Mouse (Mus musculus) thymus, postnatal 4 days (tissue): ENCODE data around the gene Tmem270.

Experiments used
- DNase-seq: peaks from one replicate; pipeline ENCODE4 v3.0.0; 2021

Tmem270 gene

DNA sequence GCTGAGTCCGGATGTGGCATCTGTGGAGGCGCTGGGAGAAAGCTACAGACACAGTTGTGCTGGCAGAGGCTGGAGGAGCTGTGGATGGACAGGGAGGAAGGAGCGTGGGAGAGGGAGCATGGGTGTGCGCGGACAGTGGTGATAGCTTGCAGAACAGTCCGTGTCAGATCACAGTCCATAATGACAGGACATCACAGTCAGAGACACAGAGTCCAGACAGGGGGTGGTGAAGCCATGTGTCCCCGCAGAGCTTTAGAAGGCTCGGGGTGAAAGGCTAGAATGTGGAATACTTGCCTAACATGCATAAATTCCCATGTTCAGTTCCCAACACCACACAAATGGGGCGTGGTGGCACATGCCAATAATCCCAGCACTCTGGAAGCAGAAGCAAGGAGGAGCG is 29.7 kb downstream of the Tmem270 start:
- no peak for DNase-seq

DNA sequence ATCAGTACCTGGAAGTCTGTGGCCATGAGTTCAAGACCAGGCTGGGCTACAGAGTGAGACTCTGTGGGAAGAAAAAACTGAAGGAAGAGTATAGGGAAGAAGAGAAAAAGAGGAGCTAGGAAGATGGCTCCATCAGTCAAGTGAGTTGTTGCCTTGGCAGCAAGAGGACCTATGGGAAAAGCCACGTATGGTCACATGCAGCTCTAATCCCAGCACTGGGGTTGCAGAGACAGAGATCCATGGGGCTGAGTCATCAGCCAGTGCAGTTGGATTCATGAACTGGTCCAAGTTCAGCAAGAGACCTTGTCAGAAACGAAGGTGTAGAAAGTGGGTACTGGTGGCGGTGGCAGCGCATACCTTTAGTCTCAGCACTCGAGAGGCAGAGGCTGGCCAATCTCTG is 31.3 kb downstream of the Tmem270 start:
- DNase-seq = no peak

DNA sequence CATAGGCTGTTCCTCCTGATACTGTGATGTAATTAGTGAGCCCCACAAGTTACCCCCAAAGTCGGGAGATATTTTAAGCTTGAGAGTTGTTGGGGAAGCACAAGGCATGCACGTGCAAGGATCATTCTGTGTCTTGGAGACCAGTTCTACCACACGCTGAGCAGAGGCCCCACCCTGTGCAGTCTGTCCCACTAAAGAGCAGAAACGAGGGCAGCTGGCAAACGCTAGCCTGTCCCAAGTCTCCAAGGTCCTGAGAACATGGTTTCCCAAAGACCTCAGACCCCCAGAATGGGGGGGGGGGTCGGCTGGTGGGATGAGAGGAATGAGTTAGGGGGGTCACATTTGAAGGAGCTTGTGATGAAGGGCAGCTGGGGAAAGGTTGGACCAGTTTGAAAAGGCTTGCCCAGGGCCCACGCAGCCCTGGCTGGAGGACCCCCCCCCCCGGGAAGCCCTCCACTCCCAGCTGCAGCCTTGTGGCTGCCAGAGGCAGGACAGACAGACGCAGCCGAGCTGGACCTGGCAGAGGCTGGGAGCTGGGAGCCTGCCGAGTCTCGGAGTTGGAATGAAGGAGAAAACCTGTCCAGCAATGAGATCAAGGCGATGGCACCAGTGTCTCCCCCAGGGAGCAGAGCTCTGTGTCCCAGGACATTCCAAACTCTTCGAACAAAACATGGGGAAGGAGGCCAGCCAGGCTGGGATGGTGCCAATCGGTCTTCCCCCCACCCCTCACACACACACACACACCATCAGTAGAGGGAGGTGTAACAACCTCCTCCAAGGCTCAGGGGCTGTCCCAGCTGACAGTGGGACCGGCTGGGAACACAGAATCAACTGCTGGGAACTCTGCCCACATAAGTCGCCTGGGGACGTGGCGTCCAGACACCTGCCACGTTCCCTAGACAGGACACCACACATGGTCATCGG is 32.3 kb downstream of the Tmem270 start:
- DNase-seq = no peak

DNA sequence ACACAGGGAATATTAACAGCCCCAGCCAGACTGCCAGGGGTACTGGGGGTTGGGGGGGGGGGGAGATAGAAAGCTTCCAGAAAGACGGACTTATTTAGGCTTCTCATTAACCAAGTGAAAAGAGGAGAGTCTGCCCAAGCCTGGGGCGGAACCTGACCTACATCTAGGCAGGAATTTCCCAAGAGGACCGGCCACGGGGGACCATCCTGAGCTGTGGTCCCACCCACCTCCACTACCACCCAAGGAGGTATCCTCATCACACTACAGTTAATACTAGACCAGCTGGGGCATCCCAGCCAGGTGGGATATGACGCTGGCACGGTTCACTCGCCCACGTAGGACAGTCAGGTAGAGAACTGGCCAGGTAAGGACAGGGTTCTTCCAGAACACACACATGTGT is 33.5 kb downstream of the Tmem270 start:
- DNase-seq = no peak

DNA sequence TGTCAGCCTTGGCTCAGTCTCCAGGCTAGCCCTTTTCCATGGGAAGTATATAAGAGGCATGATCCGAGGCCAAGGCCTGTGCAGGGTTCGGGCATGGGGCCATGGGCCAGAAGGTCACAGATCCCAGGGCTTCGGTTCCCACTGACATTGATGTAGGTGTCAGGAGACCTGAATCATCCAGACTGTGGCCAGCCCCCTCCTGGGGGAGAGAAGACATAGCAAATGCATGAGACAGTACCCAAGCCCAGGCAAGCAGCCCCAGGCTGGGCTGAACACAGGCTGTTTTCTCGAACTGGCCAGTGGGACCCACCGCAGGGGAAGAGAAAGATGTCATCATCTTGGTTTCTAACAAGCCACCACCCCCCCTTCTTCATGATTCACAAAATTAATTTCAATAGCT is 33.9 kb downstream of the Tmem270 start:
- DNase-seq = no peak

DNA sequence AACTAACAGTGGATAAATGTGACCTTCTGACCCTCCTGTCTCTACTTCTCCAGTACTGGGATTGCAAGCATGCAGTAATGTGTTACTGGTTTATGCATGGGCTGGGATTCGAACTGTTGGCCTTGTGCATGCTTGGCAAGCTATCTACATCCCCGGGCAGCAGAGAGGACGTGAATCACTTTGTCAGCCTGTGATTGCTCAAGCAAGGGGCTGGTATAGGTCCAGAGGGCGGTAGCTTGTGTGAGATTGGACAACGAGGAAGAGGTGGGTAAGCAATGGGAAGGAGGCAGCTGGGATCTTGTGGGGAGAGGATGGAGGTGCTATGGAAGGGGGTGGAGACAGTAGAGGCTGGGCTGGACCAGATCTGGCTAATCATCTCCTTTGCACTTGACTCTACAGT is 38.0 kb downstream of the Tmem270 start:
- no peak for DNase-seq

DNA sequence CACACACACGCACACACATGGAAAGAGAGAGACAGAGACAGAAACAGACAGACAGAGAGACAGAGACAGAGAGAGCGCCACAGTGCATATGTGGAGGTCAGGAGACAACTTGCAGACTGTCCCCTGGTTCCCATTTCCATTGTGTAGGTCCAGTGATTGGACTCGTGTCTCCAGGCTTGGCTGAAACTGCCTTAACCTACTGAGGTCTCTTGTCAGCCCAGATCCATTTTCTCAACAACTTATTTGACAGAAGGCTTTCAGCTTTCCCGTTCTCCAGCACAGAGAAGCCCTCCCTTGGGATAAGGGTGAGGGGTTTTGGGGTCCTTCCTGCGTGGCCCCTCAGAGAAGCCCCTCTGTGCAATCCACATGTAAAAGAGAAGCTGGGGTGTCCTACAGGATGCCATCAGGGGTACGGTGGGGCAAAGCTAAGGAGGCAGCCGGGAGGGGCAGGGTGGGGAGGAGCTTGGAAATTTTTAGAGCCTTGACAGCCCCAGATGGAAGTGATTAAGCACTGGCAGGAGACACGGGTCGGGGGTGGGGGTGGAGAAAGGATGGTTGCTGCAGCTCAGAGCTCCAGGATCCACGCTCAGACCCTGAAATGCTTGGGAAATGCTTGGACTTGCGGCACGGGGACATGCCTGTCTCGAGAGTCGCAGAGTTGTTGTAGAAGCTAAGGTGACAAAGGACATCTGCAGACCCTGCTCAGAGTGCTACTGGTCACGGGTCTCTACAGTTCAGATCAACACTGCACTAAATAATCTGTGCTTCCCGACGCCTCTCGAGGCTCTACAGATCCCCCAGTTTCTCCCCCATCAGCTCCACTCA is 39.0 kb downstream of the Tmem270 start:
- DNase-seq = no peak

DNA sequence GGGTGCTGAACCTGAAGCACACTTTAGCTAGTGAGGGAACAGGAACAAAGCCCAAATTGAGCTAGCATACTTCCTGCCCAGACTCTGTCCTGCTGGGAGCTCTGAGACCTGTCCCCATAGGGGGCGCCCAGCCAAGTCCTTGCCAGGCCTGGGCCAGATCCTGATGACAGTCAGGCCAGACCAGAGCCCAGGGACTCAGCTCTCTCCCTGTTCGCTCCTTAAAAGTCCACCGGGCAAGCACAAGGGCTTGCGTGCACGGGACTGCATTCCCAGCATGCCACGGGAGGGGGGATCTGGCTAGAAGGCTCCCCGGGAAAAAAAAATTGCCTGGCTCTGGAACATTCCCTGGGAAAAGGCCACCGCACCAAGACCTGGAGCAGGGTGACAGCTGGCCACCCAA is 41.4 kb downstream of the Tmem270 start:
- peak; percentile 34 for DNase-seq

DNA sequence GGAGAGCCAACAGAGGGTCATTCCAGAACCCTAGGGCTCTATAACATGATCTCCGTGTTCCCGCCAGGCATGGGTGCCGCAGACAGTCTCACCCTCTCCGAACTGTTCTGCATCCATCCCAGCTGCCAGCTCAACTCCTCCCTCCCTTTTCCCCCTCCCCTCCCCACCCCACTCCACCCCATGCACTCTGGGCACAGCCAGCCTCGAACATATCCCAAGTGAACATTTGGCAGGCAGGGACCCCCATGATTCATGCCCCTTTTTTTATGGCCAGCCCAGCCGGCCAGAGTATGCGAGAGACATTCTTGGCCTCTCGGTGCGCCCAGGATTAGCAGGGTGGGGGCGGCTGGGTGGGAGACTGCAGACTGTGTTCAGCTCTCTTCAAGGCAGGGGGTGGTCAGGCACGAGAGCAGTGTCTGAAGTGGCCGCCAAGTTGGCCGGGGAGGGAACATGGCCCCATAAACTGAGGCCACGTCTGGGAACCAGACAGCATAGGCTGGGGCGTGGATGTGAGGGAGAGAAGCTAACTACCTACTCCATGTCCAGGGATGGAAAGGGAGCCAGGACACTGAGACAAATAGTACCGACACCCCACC is 44.5 kb downstream of the Tmem270 start:
- DNase-seq = no peak

DNA sequence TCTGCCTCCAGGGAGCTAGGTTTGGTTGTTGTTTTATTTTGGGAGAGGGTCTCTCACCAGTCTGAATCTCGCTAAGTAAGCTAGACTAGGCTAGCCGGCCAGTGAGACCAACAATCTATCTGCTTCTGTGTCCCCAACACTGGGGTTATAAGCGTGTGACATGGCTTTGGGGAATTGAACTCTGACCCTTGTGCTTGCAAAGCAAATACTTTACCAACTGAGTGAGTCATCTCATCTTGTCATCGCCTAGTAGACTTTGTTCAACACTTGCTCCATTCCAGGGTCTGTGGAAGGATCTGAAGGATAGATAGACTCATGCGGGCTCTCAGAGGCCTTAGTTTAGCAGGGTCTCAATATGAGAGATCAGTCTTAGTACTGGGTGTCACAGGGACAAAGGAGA is 47.3 kb downstream of the Tmem270 start:
- no peak for DNase-seq

DNA sequence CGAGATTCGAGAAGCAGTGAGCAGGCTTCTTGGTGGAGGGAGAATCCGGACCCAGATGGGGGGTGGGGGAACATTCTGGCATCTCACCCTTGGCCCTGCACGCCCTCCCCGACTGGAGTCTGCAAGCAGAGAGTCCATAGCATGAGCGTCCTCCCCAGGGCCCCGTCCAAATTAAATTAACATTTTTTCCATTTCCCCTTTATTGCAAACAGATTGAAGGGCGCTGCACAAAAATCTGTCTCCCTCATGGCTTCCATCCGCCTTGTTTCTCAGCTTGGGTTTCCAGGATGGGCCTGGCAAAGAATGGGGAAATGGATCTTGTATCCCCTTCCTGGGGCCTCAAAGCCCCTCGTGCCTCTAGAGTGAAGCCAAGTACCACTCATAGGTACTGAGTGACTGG is 48.2 kb downstream of the Tmem270 start:
- DNase-seq = no peak

DNA sequence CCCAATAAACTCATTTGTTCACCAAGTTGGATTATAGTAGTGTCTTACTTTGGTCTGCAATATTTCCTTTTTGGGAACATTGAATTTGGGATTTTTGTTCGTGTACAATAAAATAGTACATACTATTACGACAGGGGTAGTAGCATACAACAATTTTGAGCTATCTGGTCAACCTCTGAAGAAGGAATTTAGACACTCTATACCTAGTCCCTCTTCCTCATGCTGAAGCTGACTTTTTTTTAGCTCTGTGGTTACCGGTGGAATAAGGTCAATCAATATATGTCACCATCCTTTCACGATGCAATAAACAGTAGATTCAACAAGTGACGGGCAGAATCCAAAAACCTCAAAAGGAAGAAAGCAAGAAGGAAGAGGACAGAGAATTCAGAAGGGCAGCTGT is 53.7 kb downstream of the Tmem270 start:
- no peak for DNase-seq
